Mouse (Mus musculus) liver, embryonic 16.5 days (tissue): Measurements from ENCODE around the gene Selplg. TPM values are rescaled to one million over a fixed set of nuclear protein-coding genes. Genes with fewer than 3 reads are reported as not detected.

ENCODE experiments used
- ATAC-seq: fragments of 200-750 bp; cut with Nextera tagmentation; 2 replicates; pipeline ENCODE4 v1.8.0; 2017; ENCODE audit warnings: low read depth, mild to moderate bottlenecking, moderate number of reproducible peaks, moderate library complexity
- H3K27ac ChIP-seq: fragments of 300-500 bp; sonication (generic); 2 replicates; pipeline ENCODE4 v1.5.1; 2014; ENCODE audit warnings: mild to moderate bottlenecking, low read length
- H3K27me3 ChIP-seq: fragments of 300-500 bp; sonication (generic); 2 replicates; pipeline ENCODE4 v1.6.1; 2014; ENCODE audit warnings: low read depth, low read length, mixed read lengths; ENCODE audit not compliant: control insufficient read depth, insufficient read depth
- H3K36me3 ChIP-seq: fragments of 300-500 bp; sonication (generic); 2 replicates; pipeline ENCODE4 v1.6.1; 2014; ENCODE audit warnings: mild to moderate bottlenecking; ENCODE audit not compliant: control insufficient read depth, insufficient read depth
- H3K4me1 ChIP-seq: fragments of 300-500 bp; sonication (generic); 2 replicates; pipeline ENCODE4 v1.6.1; 2014; ENCODE audit warnings: low read depth, low read length, mixed read lengths; ENCODE audit not compliant: control insufficient read depth
- H3K4me2 ChIP-seq: fragments of 300-500 bp; sonication (generic); 2 replicates; pipeline ENCODE4 v1.6.1; 2014; ENCODE audit warnings: low read depth, low read length, mixed read lengths
- H3K4me3 ChIP-seq: fragments of 300-500 bp; sonication (generic); 2 replicates; pipeline ENCODE4 v1.5.1; 2014; ENCODE audit warnings: low read depth, mild to moderate bottlenecking, low read length
- H3K9ac ChIP-seq: fragments of 300-500 bp; sonication (generic); 2 replicates; pipeline ENCODE4 v1.6.1; 2014; ENCODE audit warnings: low read depth, low read length
- H3K9me3 ChIP-seq: fragments of 300-500 bp; sonication (generic); replicated peaks from 2 replicates; pipeline ENCODE4 v1.6.1; 2016; ENCODE audit warnings: low read length; ENCODE audit not compliant: control insufficient read depth
- WGBS: fragments of 180-500 bp; shearing (Covaris S2); extraction: QIAGEN DNeasy Blood & Tissue Kit; methylation state at CpG from one replicate; pipeline ENCODE4 v1.1.7; 2014; ENCODE audit not compliant: insufficient replicate concordance; 5-methylcytosine and 5-hydroxymethylcytosine counted together
- polyA plus RNA-seq: library from polyadenylated mRNA; unstranded; fragments of >200 nt; fragmentation: Nextera tagmentation; extraction: Ambion mirVana; gene quantifications from 2 replicates; pipeline ENCODE4 v1.2.1, GENCODE M21; 2015

The Selplg gene
- polyA plus RNA-seq, 1 experiment from 2014 or later = 15.4 TPM

GRCm38 (mm10) chr5:113808177-113808576 is 24.3 kb downstream of the Selplg start:
- H3K27ac ChIP-seq = no peak overlapping the region
- H3K9me3 ChIP-seq = peaks cover 3% of the 10 kb centered on the region
- H3K4me2 ChIP-seq = no peak overlapping the region
- no peak for ATAC-seq
- no peaks in the 10 kb centered on the region for H3K27me3 ChIP-seq
- no peak overlapping the region for H3K4me3 ChIP-seq
- no peak overlapping the region for H3K9ac ChIP-seq
- H3K4me1 ChIP-seq = no peaks in the 10 kb centered on the region
- 46% methylated on average over 2 of the region's 2 CpGs for WGBS
- no peaks in the 10 kb centered on the region for H3K36me3 ChIP-seq

GRCm38 (mm10) chr5:113807712-113808111 is 24.7 kb downstream of the Selplg start:
- ATAC-seq = no peak
- 63% methylated on average over 9 of the region's 9 CpGs for WGBS
- H3K27me3 ChIP-seq = no peaks in the 10 kb centered on the region
- no peak overlapping the region for H3K4me3 ChIP-seq
- no peak overlapping the region for H3K4me2 ChIP-seq
- no peaks in the 10 kb centered on the region for H3K4me1 ChIP-seq
- peaks cover 3% of the 10 kb centered on the region for H3K9me3 ChIP-seq
- no peak overlapping the region for H3K9ac ChIP-seq
- no peak overlapping the region for H3K27ac ChIP-seq
- H3K36me3 ChIP-seq = no peaks in the 10 kb centered on the region

- no peak for ATAC-seq
- no peak overlapping the region for H3K4me2 ChIP-seq
- 9% methylated on average over 10 of the region's 10 CpGs for WGBS
Measured at GRCm38 (mm10) chr5:113806414-113806813, 26.0 kb downstream of the Selplg start.

DNA sequence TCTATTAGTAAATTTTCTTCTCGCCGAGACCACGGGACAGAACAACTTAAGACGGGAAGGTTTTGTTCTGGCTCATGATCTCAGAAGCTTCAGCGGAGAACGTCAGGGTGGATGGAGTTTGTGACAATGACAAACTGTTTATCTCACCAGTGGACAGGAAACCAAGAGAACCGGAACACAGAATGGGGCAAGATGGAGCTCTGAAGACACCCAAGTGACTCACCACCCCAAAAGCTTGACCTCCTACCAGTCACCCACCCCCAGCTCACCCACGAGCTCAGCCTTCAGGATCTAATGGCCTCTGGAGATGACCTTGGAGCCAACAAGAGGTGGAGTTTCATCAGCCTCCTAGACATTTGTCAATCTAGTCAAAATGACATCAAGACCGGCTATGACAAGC is 27.1 kb downstream of the Selplg start:
- WGBS = 67% methylated on average over 9 of the region's 9 CpGs
- H3K36me3 ChIP-seq = no peaks in the 10 kb centered on the region
- H3K4me2 ChIP-seq = no peak overlapping the region
- H3K27ac ChIP-seq = no peak overlapping the region
- H3K4me3 ChIP-seq = no peak overlapping the region
- ATAC-seq = no peak
- H3K4me1 ChIP-seq = peaks cover 2% of the 10 kb centered on the region; the same call in 1 of the 2 replicates
- H3K9me3 ChIP-seq = no peaks in the 10 kb centered on the region
- no peaks in the 10 kb centered on the region for H3K27me3 ChIP-seq
- H3K9ac ChIP-seq = no peak overlapping the region

More at GRCm38 (mm10) chr5:113806414-113806813, 26.0 kb downstream of the Selplg start:
- Histone ChIP-seq H3K4me3 (no peak overlapping the region), H3K4me1 (no peaks in the 10 kb centered on the region), H3K27ac (no peak overlapping the region), H3K36me3 (no peaks in the 10 kb centered on the region), H3K9me3 (peaks cover 1% of the 10 kb centered on the region), H3K27me3 (no peaks in the 10 kb centered on the region), H3K9ac (no peak overlapping the region)

DNA sequence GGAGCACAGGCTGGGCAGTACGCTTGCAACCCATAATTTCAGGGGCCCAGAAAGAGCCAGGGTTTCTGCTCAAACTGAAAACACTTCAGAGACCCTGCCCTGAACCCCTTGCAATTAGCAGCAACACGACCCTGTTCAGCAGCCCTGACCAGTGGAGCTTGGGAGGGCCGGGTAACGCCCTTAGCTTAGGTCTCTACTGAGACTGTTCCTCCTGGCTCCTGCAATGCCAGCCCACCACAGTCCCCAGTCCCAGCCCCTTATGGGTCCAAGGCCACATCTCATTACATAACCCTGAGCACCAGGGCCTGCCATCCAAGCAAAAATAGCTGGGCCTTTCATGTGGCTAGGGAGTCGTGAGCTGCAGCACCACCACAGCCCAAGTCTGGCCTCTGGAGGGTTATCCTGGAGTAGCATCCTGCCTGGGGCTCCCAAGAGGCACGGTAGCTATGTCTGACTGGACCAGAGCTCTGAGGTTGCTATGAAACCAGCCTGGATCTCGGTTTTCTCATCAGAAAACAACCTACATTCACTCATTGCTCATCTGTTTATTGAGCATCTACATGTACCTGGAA is 28.0 kb downstream of the Selplg start:
- no peak overlapping the region for H3K27ac ChIP-seq

DNA sequence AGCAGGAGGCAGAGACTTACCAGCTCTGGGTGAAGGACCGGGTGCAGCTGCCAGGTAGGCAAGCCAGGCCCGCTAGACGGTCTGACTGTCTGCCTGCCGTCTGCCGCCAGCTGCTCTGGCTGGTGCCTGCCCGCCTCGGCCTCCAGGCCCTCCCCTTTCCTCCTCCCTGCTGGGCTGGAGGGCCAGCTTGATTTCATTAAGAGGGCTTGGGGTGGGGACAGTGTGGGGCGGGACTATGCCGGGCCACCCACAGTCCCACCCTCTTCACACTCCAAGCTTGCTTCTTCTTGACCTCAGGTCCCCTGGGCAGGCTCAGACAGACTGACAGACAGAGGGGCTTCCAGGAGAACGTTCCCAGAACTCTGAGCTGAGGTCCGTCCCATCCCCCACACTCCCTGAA is 32.2 kb downstream of the Selplg start, which contains the start of gene Tmem119:
Gene Tmem119 (minus strand): TSS at position 237 of the 400 bp plus-strand sequence.
- Histone ChIP-seq H3K36me3 (no peaks in the 10 kb centered on the region), H3K4me1 (peaks cover 2% of the 10 kb centered on the region; the same call in 1 of the 2 replicates), H3K9me3 (no peaks in the 10 kb centered on the region), H3K4me2 (no peak within 1 kb of the TSS; the same call in 1 of the 2 replicates), H3K27me3 (no peaks in the 10 kb centered on the region), H3K9ac (no peak within 1 kb of the TSS; the same call in 1 of the 2 replicates), H3K4me3 (0 out of 2 replicates have a peak within 1 kb of the TSS, but pooled peaks have one; percentile 1), H3K27ac (no peak within 1 kb of the TSS)
- ATAC-seq = peak; percentile 63
- 0% methylated on average over 11 of the region's 11 CpGs for WGBS

More for the DNA sequence above, 28.0 kb downstream of the Selplg start:
- Histone ChIP-seq H3K9ac (no peak overlapping the region), H3K4me2 (no peak overlapping the region), H3K4me1 (peaks cover 2% of the 10 kb centered on the region; the same call in 1 of the 2 replicates), H3K4me3 (no peak overlapping the region), H3K27me3 (no peaks in the 10 kb centered on the region), H3K36me3 (no peaks in the 10 kb centered on the region), H3K9me3 (no peaks in the 10 kb centered on the region)
- ATAC-seq = no peak
- 33% methylated on average over 7 of the region's 7 CpGs for WGBS

DNA sequence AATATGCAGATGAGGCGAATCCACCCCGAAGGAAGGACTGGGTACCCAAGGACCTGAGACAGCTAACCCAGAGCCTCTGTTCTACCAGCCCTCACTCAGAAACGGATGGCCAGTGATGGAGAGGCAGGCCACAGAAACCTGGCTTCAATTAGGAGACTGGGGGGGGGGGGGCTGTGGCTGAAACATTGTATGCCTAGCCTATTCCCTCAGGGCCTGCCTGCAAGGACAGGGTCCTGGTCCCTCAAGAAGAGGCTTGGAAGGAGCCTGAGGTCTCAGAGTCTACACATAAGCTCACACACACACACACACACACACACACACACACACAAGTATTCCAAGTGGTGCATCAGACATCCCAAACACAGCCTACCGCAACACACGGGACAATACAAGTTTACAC is 32.8 kb downstream of the Selplg start:
- peaks cover 2% of the 10 kb centered on the region; the same call in 1 of the 2 replicates for H3K4me1 ChIP-seq

DNA sequence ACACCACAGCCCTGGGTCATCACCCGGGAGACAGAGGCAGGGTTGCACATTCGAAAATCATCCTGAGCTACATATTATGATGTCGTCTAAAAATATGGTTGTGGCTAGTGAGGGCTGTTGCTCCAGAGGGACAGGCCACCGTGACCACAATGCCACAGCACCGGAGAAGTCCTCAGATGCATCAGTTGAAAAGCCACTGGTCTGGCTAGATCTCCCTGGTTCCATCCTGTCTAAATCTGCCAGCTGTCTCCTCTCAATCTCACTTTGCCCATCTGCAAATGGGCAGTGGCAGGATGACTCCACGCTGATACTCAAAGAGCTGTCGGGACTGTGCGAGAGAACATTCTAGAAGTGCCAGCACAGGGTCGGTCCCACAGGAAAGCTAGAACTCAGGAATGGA is 33.9 kb downstream of the Selplg start:
- 35% methylated on average over 9 of the region's 9 CpGs for WGBS

More for the DNA sequence above, 32.8 kb downstream of the Selplg start:
- Histone ChIP-seq H3K36me3 (no peaks in the 10 kb centered on the region), H3K9me3 (no peaks in the 10 kb centered on the region), H3K4me3 (no peak overlapping the region), H3K9ac (no peak overlapping the region), H3K27ac (no peak overlapping the region), H3K4me2 (no peak overlapping the region; the same call in 1 of the 2 replicates), H3K27me3 (no peaks in the 10 kb centered on the region)
- no peak for ATAC-seq
- 41% methylated on average over 5 of the region's 5 CpGs for WGBS

GRCm38 (mm10) chr5:113797149-113797882 is 35.1 kb downstream of the Selplg start:
- peak overlapping the region; percentile 9; the same call in 1 of the 2 replicates for H3K4me2 ChIP-seq
- H3K27ac ChIP-seq = no peak overlapping the region
- H3K27me3 ChIP-seq = no peaks in the 10 kb centered on the region
- H3K36me3 ChIP-seq = no peaks in the 10 kb centered on the region
- ATAC-seq = no peak
- peak overlapping the region; percentile 11; the same call in 1 of the 2 replicates for H3K9ac ChIP-seq
- no peak overlapping the region for H3K4me3 ChIP-seq
- 30% methylated on average over 19 of the region's 19 CpGs for WGBS
- H3K4me1 ChIP-seq = peaks cover 2% of the 10 kb centered on the region; the same call in 1 of the 2 replicates
- H3K9me3 ChIP-seq = no peaks in the 10 kb centered on the region

More for the DNA sequence above, 33.9 kb downstream of the Selplg start:
- ATAC-seq = no peak
- no peaks in the 10 kb centered on the region for H3K27me3 ChIP-seq
- no peaks in the 10 kb centered on the region for H3K36me3 ChIP-seq
- no peak overlapping the region for H3K27ac ChIP-seq
- H3K4me1 ChIP-seq = peaks cover 2% of the 10 kb centered on the region; the same call in 1 of the 2 replicates
- no peak overlapping the region for H3K4me3 ChIP-seq
- H3K9me3 ChIP-seq = no peaks in the 10 kb centered on the region
- no peak overlapping the region for H3K9ac ChIP-seq
- H3K4me2 ChIP-seq = no peak overlapping the region
